Mouse (Mus musculus) ES-Bruce4 (cell line): ENCODE data around the gene Upb1.

ENCODE experiments used
- EP300 ChIP-seq: IDR thresholded peaks from 2 replicates; pipeline ENCODE4 v1.6.1; 2011; ENCODE audit warnings: low read depth, low read length; ENCODE audit not compliant: insufficient read depth
- POLR2A ChIP-seq: IDR thresholded peaks from one replicate; pipeline ENCODE4 v1.8.1; 2011; ENCODE audit warnings: low read length; ENCODE audit not compliant: insufficient read depth

DNA sequence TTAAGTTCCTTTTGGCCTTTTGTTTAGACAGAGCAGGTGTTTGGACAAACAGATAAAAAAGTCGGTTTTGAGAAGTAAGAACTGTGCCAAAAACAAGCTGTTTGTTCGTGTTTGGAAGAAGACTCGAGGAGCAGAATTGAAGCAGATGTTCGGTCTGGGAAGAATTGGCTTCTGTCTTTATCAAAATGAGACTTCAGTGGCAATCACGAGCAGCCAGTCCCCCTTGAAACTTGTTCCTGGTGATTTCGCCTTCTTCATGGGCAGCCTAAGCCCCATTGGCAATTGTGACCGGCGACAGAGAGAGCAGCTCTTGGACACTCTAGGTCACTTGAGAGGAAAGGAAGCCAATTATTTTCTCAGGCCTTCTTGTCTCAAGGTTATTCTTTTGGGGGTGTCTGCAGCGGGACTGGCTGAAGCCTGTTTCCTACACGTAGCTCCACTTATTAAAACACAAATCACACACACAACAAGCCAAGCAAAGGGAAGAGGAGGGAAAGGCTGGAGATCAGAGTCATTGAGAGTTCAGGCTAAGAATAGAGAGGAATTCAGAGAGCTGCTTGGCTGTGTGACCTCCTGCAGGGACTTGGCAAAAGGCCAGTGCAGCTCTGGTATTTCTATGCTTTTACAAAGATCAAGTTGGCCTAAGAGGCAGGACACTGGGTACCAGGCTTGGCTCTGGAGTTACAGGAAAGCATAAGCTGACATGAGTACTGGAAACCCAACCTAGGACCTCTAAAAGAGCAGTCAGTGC is 50.3 kb downstream of the Upb1 start:
- no peak for TF ChIP-seq POLR2A
- no peak for TF ChIP-seq EP300
